Mouse (Mus musculus) thymus, postnatal 36 days (tissue): ENCODE measurements around the gene Ruvbl1.

Experiments
- DNase-seq, 2 experiments: peaks; one replicate each; pipeline ENCODE4 v3.0.0; 2022; ENCODE audit warnings: mixed read lengths in 2 of 2

Ruvbl1 gene

DNA sequence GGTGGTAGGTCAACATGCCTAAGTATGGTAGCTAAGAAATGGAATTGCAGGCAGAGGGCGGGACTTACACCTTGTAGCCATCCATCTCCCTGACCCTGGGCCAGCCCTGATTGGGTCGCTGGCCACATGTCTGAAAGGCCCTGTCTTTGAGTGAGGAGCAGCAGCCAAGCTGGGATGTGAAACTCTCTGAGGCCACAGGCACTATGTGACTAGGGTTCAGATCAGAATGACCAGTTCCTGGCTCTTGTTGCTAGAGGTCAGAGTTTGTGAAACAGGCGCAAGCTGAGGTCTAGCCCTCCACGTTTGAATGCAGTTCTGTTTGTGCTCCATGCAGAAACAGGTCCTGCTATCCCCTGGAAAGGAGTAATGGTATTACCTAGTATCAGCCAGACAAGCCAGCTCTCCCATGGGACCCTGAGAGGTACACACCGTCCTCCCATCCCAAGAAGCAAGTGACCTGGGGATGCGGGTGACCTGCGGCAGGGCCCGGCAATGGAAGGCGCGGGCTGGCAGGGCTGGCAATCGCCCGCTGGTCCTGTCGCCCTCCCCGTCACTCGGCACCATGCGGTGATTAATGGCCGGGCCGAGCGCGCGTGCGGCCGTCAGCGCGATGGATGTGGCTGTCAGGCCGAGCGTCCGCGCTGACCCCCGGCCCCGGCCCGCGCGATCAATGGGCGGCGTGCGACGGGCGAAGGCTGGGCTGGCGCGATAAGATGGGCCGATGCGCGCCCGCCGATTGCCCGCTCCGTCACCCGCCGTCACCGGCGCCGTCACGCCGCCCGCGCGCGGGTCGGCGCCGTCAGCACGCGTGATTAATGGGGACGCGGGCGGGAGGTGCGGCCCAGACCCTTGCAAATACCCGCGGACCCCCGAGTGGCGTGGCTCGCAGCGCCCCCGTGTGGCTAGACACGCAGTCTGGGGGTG lies 34.5 kb downstream of the Ruvbl1 start:
- DNase-seq: peak; percentile 40 to 46

DNA sequence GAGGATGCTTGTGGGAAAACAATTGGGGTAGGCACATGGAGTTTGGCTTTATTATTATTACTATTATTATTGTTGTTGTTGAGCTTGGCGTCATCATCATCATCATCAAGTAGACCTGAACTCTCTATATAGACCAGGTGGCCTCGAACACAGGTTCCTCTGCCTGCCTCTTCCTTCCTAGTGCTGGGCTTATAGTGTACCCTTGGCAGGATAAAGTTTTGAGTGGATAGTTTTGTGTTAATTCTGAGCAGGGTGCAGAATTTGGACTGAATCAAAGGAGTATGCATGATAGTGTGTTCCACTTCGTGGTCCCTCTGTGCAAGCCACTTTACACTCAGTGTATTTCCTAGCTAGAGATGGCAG lies 35.2 kb downstream of the Ruvbl1 start:
- no peak for DNase-seq

DNA sequence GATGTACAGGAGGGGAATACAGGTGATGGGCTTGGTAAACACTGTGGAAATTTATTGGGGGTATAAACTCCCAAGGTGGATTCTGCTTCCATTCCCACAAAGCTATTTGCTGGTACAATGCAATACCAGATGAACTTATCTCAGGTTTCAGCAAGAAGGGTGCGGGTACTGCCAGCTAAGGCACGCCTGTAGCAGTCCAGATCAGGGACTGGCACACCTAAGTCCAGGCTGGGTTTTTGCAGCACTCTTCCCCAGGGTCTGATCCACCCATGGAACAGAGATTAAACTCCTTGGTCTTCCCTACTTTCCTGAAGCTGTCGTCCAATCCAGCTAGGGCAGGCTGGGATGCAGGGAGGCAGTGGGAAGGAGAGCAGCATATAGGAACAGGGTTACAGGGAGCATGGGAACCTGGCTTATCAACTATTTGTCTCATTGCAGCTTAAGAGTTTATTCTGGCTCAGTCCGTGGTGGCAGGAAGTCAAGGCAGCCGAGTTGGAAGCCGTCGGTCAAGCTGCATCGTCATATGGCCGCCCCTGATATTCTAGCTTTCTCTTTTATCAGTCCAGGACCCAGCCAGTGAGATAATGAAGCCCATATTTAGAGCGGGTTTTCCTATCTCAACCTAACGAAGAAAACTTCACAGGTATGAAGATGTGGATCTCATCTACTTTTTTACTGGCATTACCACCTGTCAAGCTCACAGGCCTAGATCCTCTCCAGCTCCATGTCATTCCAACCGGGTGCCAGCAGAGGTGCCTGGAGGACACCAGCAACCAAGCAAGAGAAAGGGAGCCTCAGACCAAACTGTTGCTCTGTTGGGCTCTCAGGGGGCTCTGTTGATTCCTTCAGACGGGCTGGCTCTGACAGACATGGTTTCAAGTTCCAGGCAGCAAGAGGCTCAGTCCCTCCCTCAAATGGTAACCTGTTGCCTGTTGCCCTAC lies 37.1 kb downstream of the Ruvbl1 start:
- DNase-seq: no peak

DNA sequence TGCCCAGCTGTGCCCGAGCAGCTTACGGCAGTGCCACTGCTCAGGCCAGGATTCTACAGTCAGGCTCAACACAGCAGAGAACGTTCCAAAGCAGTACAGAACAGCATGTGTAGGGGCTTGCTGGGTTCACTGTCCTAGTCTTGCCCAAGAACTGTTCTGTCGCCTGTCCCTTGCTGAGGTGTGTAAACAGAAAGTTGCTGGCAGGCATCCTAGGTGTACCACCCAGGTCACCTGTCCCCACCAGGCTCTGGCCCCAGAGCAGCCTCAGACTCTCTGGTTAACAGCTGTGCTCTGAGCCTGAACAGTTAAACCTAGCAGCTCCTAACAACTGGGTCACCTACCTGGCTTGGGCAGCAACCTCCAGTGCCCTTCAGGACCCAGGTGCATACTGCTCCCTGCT lies 37.8 kb downstream of the Ruvbl1 start:
- no peak for DNase-seq

DNA sequence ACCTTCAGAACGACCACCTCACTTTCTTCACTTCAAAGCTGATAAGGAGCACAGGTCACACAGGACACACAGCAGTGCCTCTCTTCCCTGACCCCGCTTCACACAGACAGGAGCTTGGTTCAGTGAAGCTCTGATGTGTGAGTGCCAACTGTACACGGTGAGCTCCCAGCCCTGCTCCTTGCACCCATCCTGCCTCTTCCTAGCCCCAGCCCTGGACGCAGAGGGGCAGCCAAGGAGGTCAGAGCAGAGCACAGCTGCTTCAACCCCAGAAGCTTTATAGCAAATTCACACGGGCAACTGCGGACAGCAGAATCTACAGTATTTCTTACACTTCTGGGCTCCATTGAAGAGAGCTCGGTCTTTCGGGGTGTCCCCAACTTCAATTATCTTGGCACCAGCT lies 48.8 kb downstream of the Ruvbl1 start:
- DNase-seq: no peak

DNA sequence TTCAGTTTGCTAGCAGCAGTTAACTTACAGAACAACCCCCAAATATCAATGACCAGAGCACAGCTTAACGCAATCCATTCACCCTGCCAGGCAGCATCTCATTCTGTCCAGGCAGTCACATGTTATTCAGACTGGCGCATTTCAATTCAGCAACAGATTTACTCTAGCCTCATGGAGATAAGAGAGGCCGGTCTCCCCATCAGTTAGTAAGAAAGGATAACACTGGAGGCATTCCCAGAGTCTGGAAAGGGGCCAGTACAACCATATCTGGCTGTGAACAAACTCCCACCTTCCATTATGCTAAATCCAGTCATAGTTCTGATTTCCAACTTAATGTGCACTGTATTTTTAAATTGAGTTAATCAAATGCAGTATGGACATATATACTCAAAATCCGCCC lies 49.3 kb downstream of the Ruvbl1 start:
- no peak for DNase-seq

DNA sequence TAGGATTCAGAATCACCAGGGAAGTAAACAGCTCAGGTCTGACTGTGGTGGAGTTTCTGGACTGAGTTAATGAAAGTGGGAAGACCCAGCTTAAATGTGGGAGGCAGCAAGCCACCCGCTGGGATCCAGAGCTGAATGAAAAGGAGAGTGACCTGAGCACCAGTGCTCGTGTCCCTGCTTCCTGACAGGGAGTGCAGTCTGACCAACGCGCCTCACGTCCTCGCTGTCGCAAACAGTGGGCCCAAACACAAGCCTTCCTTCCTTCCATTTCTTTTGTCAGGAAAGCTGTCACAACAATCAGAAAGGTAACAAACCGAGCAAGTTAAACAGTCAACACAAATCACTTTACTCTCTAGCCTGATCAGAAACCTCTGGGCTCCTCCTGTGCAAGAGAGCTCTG lies 50.8 kb downstream of the Ruvbl1 start:
- DNase-seq: no peak

DNA sequence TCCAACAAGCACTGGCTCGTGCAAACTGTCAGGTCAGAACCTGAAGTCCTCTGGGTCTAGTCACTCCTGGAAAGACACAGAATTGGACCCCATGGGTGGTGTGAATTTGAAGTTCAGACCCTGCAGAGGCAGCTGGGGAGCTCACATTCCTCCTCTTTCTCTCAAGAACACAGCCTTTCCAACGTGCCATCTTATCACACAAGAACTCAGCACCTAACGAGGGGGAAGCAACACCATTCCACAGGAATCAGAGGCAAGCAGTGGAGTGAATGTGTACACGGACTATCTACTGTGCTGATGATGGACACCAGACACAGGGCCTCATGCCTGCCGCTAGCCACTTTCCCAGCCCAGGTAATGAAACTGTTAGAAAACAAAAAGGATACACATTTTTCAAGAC lies 51.5 kb downstream of the Ruvbl1 start:
- DNase-seq: no peak

DNA sequence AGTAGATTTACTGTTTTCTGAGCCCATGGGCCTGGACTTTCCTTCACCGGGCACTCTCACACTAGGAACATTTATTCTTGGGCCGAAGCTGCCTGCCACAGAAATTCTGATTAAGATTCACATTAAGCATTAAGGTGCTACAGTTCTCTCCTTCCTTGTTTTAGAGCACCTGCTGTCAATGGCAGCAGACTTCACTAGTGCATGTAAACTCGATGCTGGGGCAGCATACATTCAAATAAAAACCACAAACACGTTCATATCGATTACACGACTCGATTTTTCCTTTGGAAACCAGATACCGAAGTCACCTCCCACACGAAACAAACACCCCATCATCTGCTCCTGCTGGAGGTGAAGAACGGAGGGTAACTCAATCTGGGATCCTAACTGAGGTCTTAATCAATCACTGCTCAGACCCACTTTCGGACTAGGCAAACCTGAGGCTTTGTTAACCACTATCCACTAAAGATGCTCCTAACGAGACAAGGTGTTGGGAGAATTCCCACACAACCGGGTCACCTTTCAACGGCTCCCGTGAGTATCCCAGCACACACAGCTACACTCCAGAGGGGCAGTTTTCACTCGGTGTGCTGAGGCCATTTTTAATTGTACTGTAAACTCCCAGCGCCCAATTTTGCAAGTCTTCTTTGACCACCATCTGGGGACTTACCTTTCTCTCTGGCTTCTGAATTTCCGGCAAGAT lies 52.6 kb downstream of the Ruvbl1 start:
- DNase-seq: no peak

DNA sequence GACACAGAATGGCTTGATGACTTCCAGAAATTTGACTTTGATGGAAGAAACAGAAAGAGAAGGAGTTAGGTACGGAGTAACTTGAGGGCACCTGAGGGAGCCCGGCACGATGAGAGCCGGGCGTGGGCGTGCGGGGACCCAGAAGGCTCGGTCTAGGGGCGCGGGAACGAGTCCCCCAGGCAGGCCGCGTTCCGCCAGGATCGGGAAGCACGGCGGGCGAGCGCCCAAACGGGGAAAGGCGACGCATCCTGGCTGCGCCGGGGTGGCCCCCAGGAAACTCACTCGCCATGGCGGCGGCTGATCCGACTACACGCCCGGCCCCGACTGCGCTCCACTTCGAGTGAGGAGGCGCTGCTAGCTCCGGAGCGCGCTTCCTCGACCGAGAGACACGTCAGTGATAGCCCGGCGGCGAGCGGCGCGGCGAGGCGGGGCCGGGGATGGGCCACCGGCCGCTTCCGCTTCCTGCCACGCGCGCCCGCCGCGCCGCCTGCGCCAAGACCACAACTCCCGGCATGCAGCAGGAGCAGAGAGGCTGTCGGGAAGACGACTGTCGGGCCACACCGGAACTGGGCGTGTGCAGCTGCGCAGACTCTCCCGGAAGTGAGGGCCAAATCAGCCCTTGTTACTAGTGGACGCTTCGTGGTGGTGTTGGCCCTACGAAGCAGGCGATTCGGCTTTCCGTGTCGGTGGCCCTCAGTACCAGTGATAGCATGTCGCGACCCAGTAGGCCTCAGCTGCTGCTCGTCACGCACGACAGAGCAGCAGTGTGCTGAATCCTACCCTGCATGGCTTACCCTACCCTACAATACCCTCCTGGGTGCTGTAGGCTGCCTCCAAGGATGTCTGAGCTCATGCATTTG lies 53.4 kb downstream of the Ruvbl1 start, which contains the start of gene Sec61a1:
Sec61a1 (minus strand) TSS at position 502 of the 860 bp plus-strand sequence.
- peak; percentile 91 to 96 for DNase-seq

DNA sequence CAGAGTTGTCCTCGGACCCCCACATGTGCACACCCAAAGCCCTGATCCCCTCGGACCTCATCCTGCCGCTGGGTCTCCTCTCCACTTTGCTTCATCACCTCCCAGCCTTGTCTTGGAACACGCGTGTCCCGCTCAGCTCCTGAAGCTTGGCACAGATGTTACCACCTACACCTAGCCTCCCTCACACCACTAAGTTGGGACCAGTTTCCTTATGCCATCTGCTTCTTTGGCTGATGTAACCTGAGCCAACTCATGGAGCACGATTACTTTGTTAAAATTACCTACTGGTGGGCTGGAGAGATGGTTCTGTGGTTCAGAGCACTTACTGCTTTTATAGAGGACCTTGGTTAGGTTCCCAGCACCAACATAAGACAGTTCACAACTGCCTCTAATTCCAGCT lies 56.6 kb downstream of the Ruvbl1 start:
- no peak for DNase-seq

DNA sequence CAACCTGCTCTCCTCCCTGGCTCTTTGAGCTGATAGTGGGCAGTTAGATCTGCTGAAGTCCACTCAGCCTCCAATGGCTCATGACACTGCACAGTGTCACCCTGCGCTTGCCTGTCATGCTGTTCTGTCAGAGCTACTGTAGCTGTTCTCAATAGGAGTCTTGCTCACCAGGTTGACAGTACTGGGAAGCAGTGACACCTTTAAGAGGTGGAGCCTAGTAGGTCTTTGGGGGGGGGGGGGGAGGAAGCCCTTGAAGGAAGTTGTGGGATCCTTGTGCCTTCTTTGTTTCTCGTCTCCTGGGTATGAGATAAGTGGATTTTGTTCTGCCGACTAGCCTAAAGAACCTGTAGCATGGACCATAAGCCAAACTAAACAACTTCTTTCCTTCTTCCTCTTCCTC lies 57.4 kb downstream of the Ruvbl1 start:
- DNase-seq: no peak

DNA sequence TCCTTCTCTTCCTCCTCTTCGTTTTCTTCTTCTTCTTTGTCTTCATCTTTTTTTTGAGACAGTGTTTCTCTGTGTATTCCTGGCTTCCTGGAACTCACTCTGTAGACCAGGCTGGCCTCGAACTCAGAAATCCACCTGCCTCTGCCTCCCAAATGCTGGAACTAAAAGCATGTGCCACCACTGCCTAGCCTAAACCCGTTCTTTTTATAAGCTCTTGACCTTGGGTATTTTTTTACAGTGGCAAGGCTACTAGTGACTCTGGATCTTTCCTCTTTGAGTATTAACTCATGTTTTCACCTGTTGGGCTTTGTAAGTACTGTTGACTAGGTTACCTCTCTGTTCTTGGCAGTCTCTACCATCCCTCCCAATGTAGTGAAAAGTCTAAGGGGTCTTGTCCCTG lies 57.8 kb downstream of the Ruvbl1 start:
- DNase-seq: no peak

DNA sequence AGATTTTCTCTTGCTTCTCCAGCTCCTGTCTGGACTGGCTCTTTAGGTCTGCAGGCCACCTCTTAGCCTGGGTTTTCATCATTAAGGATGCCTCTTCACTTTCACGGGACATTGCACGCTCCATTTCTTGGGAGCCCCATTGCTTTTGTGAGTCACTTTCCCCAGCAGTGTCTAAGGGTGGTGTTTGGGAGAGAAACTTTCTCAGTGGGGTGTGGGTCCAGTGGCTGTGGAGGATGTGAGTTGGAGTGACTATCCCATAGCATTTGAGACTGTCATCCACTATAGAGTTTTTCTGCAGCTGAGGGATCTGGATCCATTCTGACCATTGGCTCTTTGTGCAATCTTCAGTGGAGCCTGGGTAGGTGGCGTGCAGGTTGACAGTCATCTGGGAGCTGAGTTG lies 58.2 kb downstream of the Ruvbl1 start:
- no peak for DNase-seq

DNA sequence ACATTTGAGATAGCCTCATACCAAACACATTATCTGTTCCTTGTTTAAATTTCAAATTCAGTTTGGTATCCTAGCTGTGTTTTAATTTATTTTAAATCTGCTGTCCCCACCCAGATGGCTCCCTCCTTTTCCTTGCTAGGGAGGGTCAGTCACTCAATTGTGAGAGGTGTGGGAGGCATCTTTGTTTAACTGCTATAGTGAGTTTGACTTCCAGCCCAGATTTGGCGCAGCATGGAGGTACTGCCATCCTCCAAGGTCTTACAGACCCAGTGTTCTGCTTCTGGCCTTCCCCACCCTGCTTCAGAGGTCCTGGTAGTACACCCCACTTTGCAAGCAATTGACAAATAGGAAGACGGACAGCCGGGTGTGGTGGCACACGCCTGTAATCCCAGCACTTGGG lies 58.8 kb downstream of the Ruvbl1 start:
- DNase-seq: no peak

DNA sequence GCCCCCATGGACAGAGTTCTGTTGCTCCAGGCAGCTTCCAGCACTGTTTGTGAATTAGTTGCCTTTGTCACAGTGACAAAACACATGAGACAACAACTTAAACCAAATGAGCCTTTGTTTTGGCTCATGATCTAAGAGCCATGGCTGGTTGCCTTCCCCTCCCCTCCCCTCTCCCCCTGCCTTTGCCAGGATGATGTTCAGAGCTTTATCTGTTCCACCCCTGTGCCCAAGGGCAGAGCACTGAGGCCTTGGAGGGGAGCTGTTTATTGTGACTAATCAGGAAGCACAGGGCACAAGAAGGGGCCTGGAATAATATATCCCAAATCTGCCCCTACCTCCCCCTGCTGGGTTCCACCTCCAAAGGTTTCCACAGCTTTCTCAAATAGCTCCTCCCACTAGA lies 65.1 kb downstream of the Ruvbl1 start:
- no peak for DNase-seq

DNA sequence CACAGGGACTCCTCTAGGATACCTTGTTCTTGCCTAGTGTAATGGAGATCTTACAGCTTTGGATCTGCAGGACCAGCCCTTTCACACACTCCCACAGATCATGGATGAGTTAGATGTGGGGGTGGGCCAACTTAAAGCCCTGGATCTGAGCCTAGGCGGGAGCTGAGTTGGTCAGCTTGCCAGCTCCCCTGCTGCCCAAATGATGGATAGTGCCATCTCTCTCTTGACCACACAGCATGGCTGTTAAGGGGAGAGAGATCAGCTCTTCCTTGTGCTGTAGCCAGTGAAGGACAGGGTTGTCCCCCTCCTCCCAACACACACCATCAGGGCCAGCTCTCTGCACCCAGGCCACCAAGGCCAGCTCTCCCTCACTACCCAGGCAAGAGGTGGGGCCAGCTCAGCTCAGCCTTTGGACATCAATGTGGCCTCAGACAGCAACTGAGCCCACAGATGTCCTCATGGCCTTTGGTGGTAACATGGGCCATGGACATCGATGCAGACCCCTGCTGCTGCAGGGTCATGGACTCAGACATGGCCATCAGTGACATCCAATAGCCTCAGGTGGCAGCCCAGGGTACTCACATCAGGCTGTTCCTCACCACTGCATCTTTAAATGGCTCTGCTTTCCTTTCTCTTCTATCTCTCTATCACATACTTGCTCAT lies 75.0 kb downstream of the Ruvbl1 start:
- no peak for DNase-seq

DNA sequence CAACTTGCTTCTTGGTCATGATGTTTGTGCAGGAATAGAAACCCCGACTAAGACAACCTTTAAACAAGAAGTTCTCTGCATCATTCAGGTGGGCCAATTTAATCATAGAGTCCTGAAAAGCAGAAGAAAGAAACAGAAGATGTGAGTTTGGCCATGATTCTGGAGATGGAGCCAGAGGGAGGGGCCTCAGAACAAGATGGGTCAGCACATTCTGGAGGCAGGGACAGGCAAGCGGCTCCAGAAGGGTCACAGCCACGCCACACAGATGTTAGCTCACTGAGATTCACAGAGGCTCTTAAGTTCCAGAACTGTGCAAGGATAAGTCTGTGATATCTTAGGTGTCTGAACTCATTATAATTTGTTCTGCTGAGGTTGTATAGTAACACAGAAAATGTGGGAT lies 79.0 kb downstream of the Ruvbl1 start:
- no peak for DNase-seq

DNA sequence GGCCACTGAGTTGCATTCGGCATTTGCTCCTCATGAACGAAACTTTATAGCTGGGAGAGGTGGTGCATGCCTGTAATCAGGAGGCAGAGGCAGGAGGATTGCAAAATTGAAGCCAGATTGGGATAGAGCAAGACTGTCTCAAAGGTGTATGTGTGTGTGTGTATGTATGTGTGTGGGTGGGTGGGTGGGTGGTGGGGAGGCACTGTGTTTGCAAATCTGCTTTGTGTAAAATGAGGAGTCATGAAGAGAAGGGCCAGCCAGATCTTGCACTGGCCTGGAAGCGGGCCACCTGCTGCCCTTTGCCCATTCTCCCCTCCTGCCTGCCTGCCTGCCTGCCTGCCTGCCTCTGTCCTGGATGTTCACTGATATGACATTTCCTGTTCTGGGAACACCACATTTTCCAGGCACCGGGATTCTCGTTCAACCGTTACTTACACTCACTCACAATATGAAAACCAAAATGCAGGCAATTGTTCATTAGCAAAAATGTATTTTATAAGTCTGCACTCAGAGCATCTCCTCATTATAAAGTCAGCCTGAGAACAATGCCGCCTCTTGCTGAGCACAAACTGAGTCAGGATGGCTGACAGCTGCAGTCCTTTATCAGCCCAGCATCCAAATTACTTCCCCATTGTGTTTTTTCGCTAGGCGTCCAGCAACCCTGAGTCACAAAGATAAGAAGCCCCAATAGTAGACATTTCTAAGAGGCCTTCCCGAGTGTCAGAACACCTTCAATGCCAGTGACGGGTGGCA lies 79.6 kb downstream of the Ruvbl1 start:
- DNase-seq: no peak

DNA sequence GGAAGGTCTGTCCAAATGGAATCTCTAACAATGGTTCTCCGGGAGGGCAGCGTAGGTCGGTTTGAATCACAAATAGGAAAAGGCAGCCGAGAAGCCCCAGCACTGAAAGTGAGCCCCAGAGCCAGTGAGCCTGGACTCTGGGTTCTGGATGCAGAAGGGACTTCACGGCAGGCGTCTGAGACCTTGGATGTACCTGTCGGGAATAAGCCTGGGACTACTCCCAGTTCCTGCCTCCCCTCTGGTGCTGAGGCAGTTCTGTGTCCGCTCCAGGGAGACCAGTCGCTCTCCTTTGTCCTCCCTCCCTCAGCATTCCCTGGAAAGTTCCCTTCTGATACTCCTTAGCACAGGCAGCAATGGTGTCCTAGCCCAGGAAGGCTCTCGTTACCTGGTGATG lies 80.2 kb downstream of the Ruvbl1 start:
- DNase-seq: no peak
